Mouse (Mus musculus): Measurements from ENCODE around the gene Nlrx1. TPM values are rescaled to one million over a fixed set of nuclear protein-coding genes. Genes with fewer than 3 reads are reported as not detected.

The Nlrx1 gene
- total RNA-seq, 1 experiment from 2014 or later: 14.8 TPM

GRCm38 (mm10) chr9:44240399-44240798 is 28.0 kb downstream of the Nlrx1 start, which contains the start of gene Ccdc153:
Gene Ccdc153 (plus strand): TSS chr9:44240676.
- no peak for ATAC-seq (replicated peaks; ENCODE audit: insufficient number of reproducible peaks, low FRiP score, low TSS enrichment, poor library complexity, severe bottlenecking)

DNA sequence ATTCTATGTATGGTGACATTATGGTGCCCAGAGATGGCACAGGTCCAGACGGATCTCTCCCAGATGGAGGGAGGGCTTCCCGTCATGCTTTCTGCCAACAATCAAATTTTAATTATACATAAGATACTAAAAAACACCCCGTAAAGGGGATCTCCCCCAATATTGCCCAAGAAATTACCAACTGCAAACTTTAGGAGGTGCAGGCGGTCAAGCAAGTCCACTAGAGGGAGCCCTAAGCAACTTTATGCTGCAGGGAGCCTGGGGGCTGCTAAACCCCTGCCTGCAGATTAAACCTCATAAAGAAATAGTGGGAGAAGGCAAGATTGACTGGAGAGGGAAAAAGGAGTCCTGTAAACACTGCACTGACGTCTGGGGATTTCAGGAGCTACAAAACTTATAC is 29.0 kb downstream of the Nlrx1 start:
- ATAC-seq (replicated peaks; ENCODE audit: insufficient number of reproducible peaks, low FRiP score, low TSS enrichment, poor library complexity, severe bottlenecking): 0 out of 2 replicates have a peak, but pooled peaks have one; percentile 29

DNA sequence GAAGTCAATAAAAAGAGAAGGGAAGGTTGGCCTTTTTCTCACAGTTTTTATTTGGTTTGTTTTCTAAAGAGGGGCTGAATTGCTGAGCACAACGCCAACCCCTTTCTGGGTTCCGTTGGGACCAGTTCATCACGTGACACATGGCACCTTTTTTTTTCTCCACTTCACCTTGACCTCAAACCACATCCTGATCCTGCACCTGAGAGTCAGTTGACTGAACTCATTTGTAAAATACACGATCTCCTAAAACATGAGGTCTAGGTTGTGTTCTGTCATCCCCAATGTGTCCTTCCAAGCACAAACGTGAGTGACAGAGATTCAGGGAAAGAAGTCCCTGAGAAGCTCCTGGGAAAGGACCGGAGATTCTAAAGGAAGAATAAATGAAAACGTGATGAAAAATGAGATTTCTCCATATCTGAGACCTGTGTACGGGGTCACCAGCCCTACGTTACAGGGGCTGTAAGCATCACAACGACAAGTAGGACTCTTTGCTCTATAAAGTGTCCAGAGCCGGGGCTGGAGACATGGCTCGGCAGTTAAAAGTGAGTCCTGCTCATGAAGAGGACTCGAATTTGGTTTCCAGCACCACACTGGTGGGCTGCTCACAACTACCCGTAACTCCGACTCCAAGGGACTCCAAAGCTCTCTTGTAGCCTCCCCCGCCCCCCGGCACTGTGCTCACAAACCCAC is 29.8 kb downstream of the Nlrx1 start:
- no peak for ATAC-seq (replicated peaks; ENCODE audit: insufficient number of reproducible peaks, low FRiP score, low TSS enrichment, poor library complexity, severe bottlenecking)

DNA sequence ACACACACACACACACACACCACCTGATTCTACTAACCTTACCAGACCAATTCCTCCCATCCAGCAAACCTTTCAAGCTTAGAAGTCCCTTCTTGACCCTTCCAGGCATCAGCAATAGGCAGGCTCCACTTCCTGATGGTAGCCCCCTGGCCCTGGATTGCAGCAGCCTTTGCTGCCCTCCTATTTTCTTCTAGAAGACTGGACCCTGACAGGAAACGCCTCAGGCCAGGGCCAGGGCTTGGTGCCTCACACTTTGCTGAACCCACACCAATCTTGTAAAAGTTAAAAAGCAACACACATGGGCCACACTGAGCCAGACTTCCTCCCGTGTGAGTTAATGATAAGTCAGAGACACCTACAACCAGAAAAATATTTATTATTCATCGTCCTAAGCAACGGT is 31.3 kb downstream of the Nlrx1 start:
- ATAC-seq (replicated peaks; ENCODE audit: insufficient number of reproducible peaks, low FRiP score, low TSS enrichment, poor library complexity, severe bottlenecking): no peak

GRCm38 (mm10) chr9:44236601-44237000 is 31.8 kb downstream of the Nlrx1 start:
- ATAC-seq (replicated peaks; ENCODE audit: insufficient number of reproducible peaks, low FRiP score, low TSS enrichment, poor library complexity, severe bottlenecking): no peak

DNA sequence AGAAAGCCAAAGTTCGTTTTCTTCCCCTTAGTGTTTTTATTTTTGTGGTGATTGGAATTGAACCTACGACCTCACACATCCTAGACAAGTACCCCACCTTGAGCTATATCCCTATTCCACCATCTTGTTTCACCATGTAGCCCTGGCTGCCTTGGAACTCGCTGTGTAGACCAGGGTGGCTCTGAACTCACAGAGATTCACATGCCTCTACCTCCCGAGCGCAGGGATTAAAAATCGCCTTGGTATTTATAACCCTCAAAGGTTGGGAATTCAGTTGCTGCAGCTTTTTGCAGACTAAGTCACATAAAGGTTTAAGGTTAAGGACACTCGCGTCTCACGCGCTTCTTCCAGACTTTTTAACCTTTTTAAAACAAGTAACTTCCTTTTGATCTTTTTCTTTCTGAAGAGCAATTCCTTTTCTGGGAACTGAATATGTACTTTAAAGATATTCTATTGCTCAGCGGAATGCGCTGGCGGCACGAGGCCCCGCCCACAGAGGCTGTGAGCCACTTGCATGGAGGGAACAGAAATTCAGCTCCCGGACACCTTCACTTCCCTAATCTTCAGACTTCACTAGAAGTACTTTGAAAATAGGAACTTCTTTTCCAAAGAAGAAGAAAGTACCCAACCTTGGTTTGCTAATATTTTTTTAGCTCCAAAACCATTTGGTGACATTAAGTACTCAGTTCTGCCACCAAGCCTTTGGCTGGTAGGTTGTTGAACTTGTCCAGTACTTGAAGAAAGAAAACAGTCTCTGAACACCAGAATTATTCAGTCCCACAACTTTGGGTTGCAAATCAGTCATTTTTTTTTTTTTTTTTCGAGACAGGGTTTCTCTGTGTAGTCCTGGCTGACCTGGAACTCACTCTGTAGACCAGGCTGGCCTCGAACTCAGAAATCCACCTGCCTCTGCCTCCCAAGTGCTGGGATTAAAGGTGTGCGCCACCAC is 33.6 kb downstream of the Nlrx1 start:
- ATAC-seq (replicated peaks; ENCODE audit: insufficient number of reproducible peaks, low FRiP score, low TSS enrichment, poor library complexity, severe bottlenecking): peak; percentile 68

DNA sequence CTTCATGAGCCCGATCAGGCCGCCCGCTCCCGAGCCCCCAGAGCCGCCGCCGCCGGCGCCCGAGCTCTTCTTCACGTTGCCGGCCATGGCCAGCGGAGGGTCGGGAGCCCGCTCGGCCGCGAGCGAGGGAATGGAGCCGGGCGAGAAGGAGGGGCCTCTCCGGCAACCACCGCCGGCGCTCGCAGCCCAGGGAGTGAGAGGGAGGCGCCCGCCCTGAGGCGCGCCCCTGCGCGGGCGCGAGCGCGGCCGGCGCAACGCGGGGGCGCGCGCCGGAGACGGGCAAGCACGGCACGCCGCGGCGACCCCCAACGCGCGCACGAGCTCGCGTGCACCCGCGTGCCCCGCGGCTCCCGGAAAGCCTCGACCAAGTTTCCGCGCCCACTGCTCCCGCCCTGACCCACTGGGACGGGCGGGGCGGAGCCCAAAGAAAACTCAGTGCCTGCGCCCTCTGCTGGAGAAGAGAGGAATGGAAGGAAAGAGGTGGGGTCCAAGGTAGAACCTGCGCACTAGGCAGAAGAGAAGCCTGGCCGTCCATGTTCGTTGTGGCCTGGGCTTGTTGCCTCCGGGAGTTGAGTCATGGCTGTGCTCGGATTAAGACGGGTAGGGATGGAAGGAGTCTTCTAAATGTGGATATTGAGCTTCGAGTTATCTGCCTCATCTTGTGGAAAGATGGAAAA is 34.5 kb downstream of the Nlrx1 start, which contains the start of gene Cbl:
Gene Cbl (minus strand): TSS at position 248 of the 677 bp plus-strand sequence.
- ATAC-seq (replicated peaks; ENCODE audit: insufficient number of reproducible peaks, low FRiP score, low TSS enrichment, poor library complexity, severe bottlenecking): peak; percentile 87

GRCm38 (mm10) chr9:44233021-44233801 is 35.2 kb downstream of the Nlrx1 start:
- no peak for ATAC-seq (replicated peaks; ENCODE audit: insufficient number of reproducible peaks, low FRiP score, low TSS enrichment, poor library complexity, severe bottlenecking)

- no peak for ATAC-seq (replicated peaks; ENCODE audit: insufficient number of reproducible peaks, low FRiP score, low TSS enrichment, poor library complexity, severe bottlenecking)
Measured at GRCm38 (mm10) chr9:44231609-44232008, 36.8 kb downstream of the Nlrx1 start.

DNA sequence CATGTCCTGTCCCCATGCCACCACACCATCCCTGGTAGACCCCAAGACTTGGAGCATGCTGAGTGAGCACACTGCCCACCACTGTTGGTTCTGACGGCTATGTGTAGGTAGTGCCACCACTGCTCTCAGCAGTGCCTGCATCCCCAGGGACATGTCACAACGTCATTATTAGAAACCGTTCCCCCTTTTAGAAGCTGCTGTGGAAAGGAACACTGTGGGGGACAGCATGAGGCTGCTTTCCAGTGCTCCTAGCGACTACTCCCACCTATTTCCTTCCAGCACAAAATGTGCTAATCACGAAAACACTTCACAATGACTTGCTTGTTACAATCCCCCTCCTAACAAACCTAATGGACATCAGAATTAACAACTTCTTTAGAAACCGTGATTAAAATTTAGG is 42.4 kb downstream of the Nlrx1 start:
- no peak for ATAC-seq (replicated peaks; ENCODE audit: insufficient number of reproducible peaks, low FRiP score, low TSS enrichment, poor library complexity, severe bottlenecking)

- peak; percentile 47 for ATAC-seq (replicated peaks; ENCODE audit: insufficient number of reproducible peaks, low FRiP score, low TSS enrichment, poor library complexity, severe bottlenecking)
Measured at GRCm38 (mm10) chr9:44213538-44213937, 54.9 kb downstream of the Nlrx1 start.

GRCm38 (mm10) chr9:44212406-44212805 is 56.0 kb downstream of the Nlrx1 start:
- no peak for ATAC-seq (replicated peaks; ENCODE audit: insufficient number of reproducible peaks, low FRiP score, low TSS enrichment, poor library complexity, severe bottlenecking)

DNA sequence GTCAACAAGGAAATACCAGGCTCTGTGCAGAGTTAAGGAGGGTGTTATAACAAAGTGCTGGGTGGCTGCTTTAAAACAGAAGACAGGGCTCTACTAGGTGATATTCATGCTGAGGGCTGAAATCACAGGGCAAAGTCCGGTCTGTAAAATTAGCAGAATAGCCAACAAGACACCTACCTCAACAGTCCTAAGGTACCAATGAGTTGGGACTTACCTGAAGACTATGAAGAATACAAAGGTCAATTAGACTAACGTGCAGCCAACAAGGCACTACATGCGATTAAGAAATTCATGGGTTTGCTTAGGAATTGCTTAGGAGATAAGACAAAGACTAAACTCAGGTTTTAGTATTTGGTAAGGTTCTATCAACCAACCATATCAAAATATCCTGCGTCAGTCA is 59.0 kb downstream of the Nlrx1 start:
- ATAC-seq (replicated peaks; ENCODE audit: insufficient number of reproducible peaks, low FRiP score, low TSS enrichment, poor library complexity, severe bottlenecking): no peak

- ATAC-seq (replicated peaks; ENCODE audit: insufficient number of reproducible peaks, low FRiP score, low TSS enrichment, poor library complexity, severe bottlenecking): no peak
Measured at GRCm38 (mm10) chr9:44207840-44208239, 60.6 kb downstream of the Nlrx1 start.

Other genes with a start within 250 kb of the Nlrx1 start
- gene Thy1, start 225.2 kb downstream of the Nlrx1 start, total RNA-seq (2017): 14.7 to 67.2 TPM (median 34.3 TPM) in 3 replicates
- 2.1 to 8.6 TPM (median 5.6 TPM) in 3 replicates for gene Usp2, start 201.6 kb downstream of the Nlrx1 start, total RNA-seq (2017)
- not detected in 3 replicates for gene Mfrp, start 166.9 kb downstream of the Nlrx1 start, total RNA-seq (2017)
- gene C1qtnf5, start 161.4 kb downstream of the Nlrx1 start, total RNA-seq (2017): not detected in 3 replicates
- gene Gm49380, start 155.1 kb downstream of the Nlrx1 start, total RNA-seq (2017): not detected in 3 replicates
- 3.8 to 7.1 TPM (median 5.7 TPM) in 3 replicates for gene Rnf26, start 155.1 kb downstream of the Nlrx1 start, total RNA-seq (2017)
- gene Mcam, start 134.1 kb downstream of the Nlrx1 start, total RNA-seq (2017): 13.5 to 48.9 TPM (median 15.1 TPM) in 3 replicates
- 47.1 to 115 TPM (median 63.1 TPM) in 3 replicates for gene Cbl, start 34.5 kb downstream of the Nlrx1 start, total RNA-seq (2017)
- gene Ccdc153, start 27.9 kb downstream of the Nlrx1 start, total RNA-seq (2017): not detected in 3 replicates
- gene Pdzd3, start 17.1 kb downstream of the Nlrx1 start, total RNA-seq (2017): 1.7 TPM in 1 of 3 replicates, not detected in the others
- not detected in 3 replicates for gene Abcg4, start 20.0 kb upstream of the Nlrx1 start, total RNA-seq (2017)
- gene Hinfp, start 37.1 kb upstream of the Nlrx1 start, total RNA-seq (2017): 22.9 to 34.0 TPM (median 23.0 TPM) in 3 replicates
- 6.0 to 18.9 TPM (median 12.2 TPM) in 3 replicates for gene C2cd2l, start 51.7 kb upstream of the Nlrx1 start, total RNA-seq (2017)
- 1.8 to 5.6 TPM (median 2.3 TPM) in 3 replicates for gene Dpagt1, start 57.4 kb upstream of the Nlrx1 start, total RNA-seq (2017)
- gene H2afx, start 66.1 kb upstream of the Nlrx1 start, total RNA-seq (2017): 8.1 to 12.3 TPM (median 8.6 TPM) in 3 replicates
- 8.2 to 19.1 TPM (median 15.1 TPM) in 3 replicates for gene Hmbs, start 75.6 kb upstream of the Nlrx1 start, total RNA-seq (2017)
- gene Vps11, start 93.1 kb upstream of the Nlrx1 start, total RNA-seq (2017): 27.4 to 38.1 TPM (median 32.2 TPM) in 3 replicates
- 47.1 to 80.0 TPM (median 54.2 TPM) in 3 replicates for gene Hyou1, start 110.9 kb upstream of the Nlrx1 start, total RNA-seq (2017)
- 15.9 to 33.9 TPM (median 22.1 TPM) in 3 replicates for gene Slc37a4, start 128.3 kb upstream of the Nlrx1 start, total RNA-seq (2017)
- 995 to 1,562 TPM (median 1,501 TPM) in 3 replicates for gene Rps25, start 138.5 kb upstream of the Nlrx1 start, total RNA-seq (2017)
- gene Trappc4, start 139.0 kb upstream of the Nlrx1 start, total RNA-seq (2017): 25.9 to 40.8 TPM (median 32.3 TPM) in 3 replicates
- gene Ccdc84, start 150.0 kb upstream of the Nlrx1 start, total RNA-seq (2017): 25.5 to 38.4 TPM (median 28.7 TPM) in 3 replicates
- not detected in 3 replicates for gene Foxr1, start 172.5 kb upstream of the Nlrx1 start, total RNA-seq (2017)
- gene Upk2, start 186.4 kb upstream of the Nlrx1 start, total RNA-seq (2017): not detected in 3 replicates
- 2.8 to 14.1 TPM (median 2.8 TPM) in 3 replicates for gene Bcl9l, start 214.2 kb upstream of the Nlrx1 start, total RNA-seq (2017)